Mouse (Mus musculus) liver, embryonic 14.5 days (tissue): ENCODE measurements around the gene Gm16253. TPM values are rescaled to one million over a fixed set of nuclear protein-coding genes. Genes with fewer than 3 reads are reported as not detected.
A peak's percentile ranks its signal among the peaks of the same experiment; 100 is the strongest.

Experiments used
- ATAC-seq: fragments of 200-750 bp; cut with Nextera tagmentation; 2 replicates; pipeline ENCODE4 v1.8.0; 2017; ENCODE audit warnings: moderate number of reproducible peaks, mild to moderate bottlenecking, moderate library complexity; ENCODE audit not compliant: insufficient read depth
- DNase-seq, 3 experiments: peaks; one replicate each; pipeline ENCODE4 v3.0.0-alpha.2; 2012 to 2013; ENCODE audit warnings: low read depth in 3 of 3, low spot score in 3 of 3
- H3K27ac ChIP-seq: fragments of 300-500 bp; sonication (generic); 2 replicates; pipeline ENCODE4 v1.5.1; 2014; ENCODE audit warnings: moderate library complexity, mild to moderate bottlenecking, control low read depth, inconsistent platforms
- H3K27me3 ChIP-seq: fragments of 300-500 bp; sonication (generic); 2 replicates; pipeline ENCODE4 v1.6.1; 2014; ENCODE audit warnings: mild to moderate bottlenecking, low read length, moderate library complexity; ENCODE audit not compliant: control insufficient read depth, insufficient read depth
- H3K36me3 ChIP-seq: fragments of 300-500 bp; sonication (generic); replicated peaks from 2 replicates; pipeline ENCODE4 v1.6.1; 2014; ENCODE audit warnings: low read depth; ENCODE audit not compliant: control insufficient read depth, insufficient read depth
- H3K4me1 ChIP-seq, 2 experiments: fragments of 200-500 bp in 1 of 2; fragments of 300-500 bp in 1 of 2; sonication (generic) in 1 of 2; replicated peaks; 2 replicates each; pipeline ENCODE4 v1.6.1; 2012 to 2014; ENCODE audit warnings: antibody characterized with exemption in 1 of 2, inconsistent platforms in 1 of 2, low read length in 1 of 2; ENCODE audit not compliant: control insufficient read depth in 2 of 2, insufficient read depth in 2 of 2
- H3K4me2 ChIP-seq: fragments of 300-500 bp; sonication (generic); 2 replicates; pipeline ENCODE4 v1.6.1; 2014; ENCODE audit warnings: low read depth, mild to moderate bottlenecking, control low read depth, moderate library complexity
- H3K4me3 ChIP-seq, 2 experiments: fragments of 200-500 bp in 1 of 2; fragments of 300-500 bp in 1 of 2; sonication (generic) in 1 of 2; 2 replicates each; pipeline ENCODE4 v1.5.1; 2012 to 2014; ENCODE audit warnings: low read depth in 2 of 2, low read length in 2 of 2, mild to moderate bottlenecking in 2 of 2, control low read depth in 1 of 2, inconsistent platforms in 1 of 2, moderate library complexity in 1 of 2; ENCODE audit not compliant: insufficient read depth in 1 of 2
- H3K9ac ChIP-seq: fragments of 300-500 bp; sonication (generic); replicated peaks from 2 replicates; pipeline ENCODE4 v1.6.1; 2014; ENCODE audit warnings: mild to moderate bottlenecking, control low read depth, moderate library complexity
- H3K9me3 ChIP-seq: fragments of 300-500 bp; sonication (generic); 2 replicates; pipeline ENCODE4 v1.6.1; 2016; ENCODE audit warnings: low read length, mixed read lengths; ENCODE audit not compliant: control insufficient read depth
- CTCF ChIP-seq: IDR thresholded peaks from 2 replicates; pipeline ENCODE4 v1.5.1; 2016; ENCODE audit warnings: antibody characterized with exemption, low read depth, control low read depth
- EP300 ChIP-seq: IDR thresholded peaks from 2 replicates; pipeline ENCODE4 v1.6.1; 2016; ENCODE audit warnings: antibody characterized with exemption, low read depth
- WGBS: fragments of 180-500 bp; shearing (Covaris S2); extraction: QIAGEN DNeasy Blood & Tissue Kit; methylation state at CpG from one replicate; pipeline ENCODE4 v1.1.7; 2014; ENCODE audit not compliant: insufficient replicate concordance; 5-methylcytosine and 5-hydroxymethylcytosine counted together
- polyA plus RNA-seq, 2 experiments: library from polyadenylated mRNA; depleted of rRNA in 1 of 2; stranded (reverse) in 1 of 2; unstranded in 1 of 2; fragments of >200 nt; fragmentation: Nextera tagmentation in 1 of 2; extraction: Ambion mirVana in 1 of 2; gene quantifications; 2 replicates each; pipeline versions ENCODE4 v1.2.1 to v1.2.3; 2012 to 2014

Gm16253 gene
- polyA plus RNA-seq (2012; rRNA removed): not detected in 2 replicates
- not detected in 2 replicates for polyA plus RNA-seq (2014; fragmentation: Nextera tagmentation; extraction: Ambion mirVana)

- Histone ChIP-seq H3K4me2 (peak within 1 kb of the TSS; percentile 65), H3K4me1 (peaks cover 13 to 26% of the 10 kb centered on the region in 2 experiments), H3K36me3 (no peaks in the 10 kb centered on the region), H3K27me3 (no peaks in the 10 kb centered on the region), H3K9me3 (no peaks in the 10 kb centered on the region), H3K9ac (peak within 1 kb of the TSS; percentile 28), H3K27ac (peak within 1 kb of the TSS; percentile 42), H3K4me3 (peak within 1 kb of the TSS; percentile 43 to 45)
- TF ChIP-seq CTCF (peak; percentile 27; the same call in 1 of the 2 replicates), EP300 (no peak)
- peak; percentile 86 for ATAC-seq
- WGBS: 14% methylated on average over 17 of the region's 17 CpGs
- DNase-seq: peak; percentile 68 to 85 (median 70)
Observed at GRCm38 (mm10) chr3:96576690-96577541, at the start of gene Gm16253. Gene Gm16253 (plus strand): TSS chr3:96576984.

- Histone ChIP-seq H3K9me3 (no peaks in the 10 kb centered on the region), H3K4me3 (no peak overlapping the region), H3K27ac (no peak overlapping the region), H3K9ac (no peak overlapping the region), H3K4me1 (no peaks in the 10 kb centered on the region), H3K4me2 (no peak overlapping the region), H3K27me3 (peaks cover 36% of the 10 kb centered on the region), H3K36me3 (no peaks in the 10 kb centered on the region)
- WGBS: 32% methylated on average over 9 of the region's 9 CpGs
- no peak for TF ChIP-seq CTCF
- no peak for TF ChIP-seq EP300
- DNase-seq (no peak), ATAC-seq (no peak)
Observed at GRCm38 (mm10) chr3:96528506-96528905, 48.3 kb upstream of the Gm16253 start.

GRCm38 (mm10) chr3:96532050-96532449 lies 44.7 kb upstream of the Gm16253 start:
- Histone ChIP-seq H3K9ac (no peak overlapping the region), H3K36me3 (no peaks in the 10 kb centered on the region), H3K9me3 (no peaks in the 10 kb centered on the region), H3K27ac (no peak overlapping the region), H3K4me3 (no peak overlapping the region), H3K4me2 (no peak overlapping the region), H3K4me1 (no peaks in the 10 kb centered on the region), H3K27me3 (peaks cover 24% of the 10 kb centered on the region)
- DNase-seq (no peak), ATAC-seq (no peak)
- no peak for TF ChIP-seq CTCF
- TF ChIP-seq EP300: no peak
- WGBS: 43% methylated on average over 7 of the region's 7 CpGs

GRCm38 (mm10) chr3:96534300-96534699 lies 42.5 kb upstream of the Gm16253 start:
- WGBS: 41% methylated on average over 2 of the region's 2 CpGs
- H3K9ac ChIP-seq: no peak overlapping the region
- H3K9me3 ChIP-seq: no peaks in the 10 kb centered on the region
- DNase-seq (no peak), ATAC-seq (no peak)
- H3K36me3 ChIP-seq: no peaks in the 10 kb centered on the region
- no peak overlapping the region for H3K4me3 ChIP-seq
- TF ChIP-seq EP300 (no peak), CTCF (0 out of 2 replicates have a peak, but pooled peaks have one; percentile 21)
- H3K4me1 ChIP-seq: no peaks in the 10 kb centered on the region
- no peak overlapping the region for H3K27ac ChIP-seq
- no peak overlapping the region for H3K4me2 ChIP-seq
- peaks cover 2% of the 10 kb centered on the region for H3K27me3 ChIP-seq

GRCm38 (mm10) chr3:96539316-96539715 lies 37.5 kb upstream of the Gm16253 start:
- H3K9ac ChIP-seq: no peak overlapping the region
- H3K27me3 ChIP-seq: no peaks in the 10 kb centered on the region; the same call in 1 of the 2 replicates
- no peaks in the 10 kb centered on the region for H3K36me3 ChIP-seq
- DNase-seq (no peak), ATAC-seq (no peak)
- 60% methylated on average over 2 of the region's 2 CpGs for whole genome bisulfite sequencing
- no peaks in the 10 kb centered on the region for H3K9me3 ChIP-seq
- TF ChIP-seq CTCF (no peak), EP300 (no peak)
- H3K4me2 ChIP-seq: no peak overlapping the region
- H3K4me1 ChIP-seq: no peaks in the 10 kb centered on the region
- no peak overlapping the region for H3K4me3 ChIP-seq
- no peak overlapping the region for H3K27ac ChIP-seq
